In genomic region chr9:72665517-72665916, GRCm38 (mm10) we compare ENCODE assay signal across 8 mouse cellular contexts. TPM values are rescaled to one million over a fixed set of nuclear protein-coding genes. Genes with fewer than 3 reads are reported as not detected.
A peak's percentile ranks its signal among the peaks of the same experiment; 100 is the strongest.
DNase-seq lines count a peak whose midpoint lies in the region; ATAC-seq and TF ChIP-seq lines count a peak whose summit lies in the region.

No protein-coding gene starts in this region.

- H3K27ac ChIP-seq in layer of hippocampus, adult 2 months: peak overlapping the region; percentile 55; the same call in 1 of the 2 replicates
- H3K27ac ChIP-seq in forebrain, embryonic 10.5 days: peak overlapping the region; percentile 99; the same call in 1 of the 2 replicates
- H3K27ac ChIP-seq in limb, embryonic 14.5 days (replicated peaks; ENCODE audit: low read depth, low read length): no peak overlapping the region

- peaks cover 67% of the 10 kb centered on the region for H3K36me3 ChIP-seq in forebrain, embryonic 10.5 days (replicated peaks)
- peaks cover 57% of the 10 kb centered on the region for H3K36me3 ChIP-seq in limb, embryonic 14.5 days (ENCODE audit: control insufficient read depth, insufficient read depth, low read length)

- no peaks in the 10 kb centered on the region for H3K9me3 ChIP-seq in forebrain, embryonic 10.5 days
- H3K9me3 ChIP-seq in limb, embryonic 14.5 days (ENCODE audit: control insufficient read depth, low read length): no peaks in the 10 kb centered on the region

- no peak for DNase-seq in layer of hippocampus, adult 2 months (ENCODE audit: low spot score in 2 of 2)
- no peak for DNase-seq in layer of hippocampus, postnatal 25 days (ENCODE audit: extremely low spot score in 1 of 2, low spot score in 1 of 2)
- DNase-seq in forebrain, embryonic 10.5 days (ENCODE audit: extremely low spot score, low spot score): no peak
- no peak for DNase-seq in limb, embryonic 14.5 days (ENCODE audit: low spot score)
- peak; percentile 31 for DNase-seq in retina, postnatal 1 day
- DNase-seq in adipocyte (ENCODE audit: low spot score): no peak
- no peak for DNase-seq in left cerebral cortex, postnatal 36 days (ENCODE audit: low spot score in 2 of 2)
- no peak for DNase-seq in layer of hippocampus, postnatal 14 days (ENCODE audit: low spot score in 2 of 2)

- H3K4me2 ChIP-seq in limb, embryonic 14.5 days (replicated peaks; ENCODE audit: low read depth, low read length, severe bottlenecking): peak overlapping the region; percentile 81

- no peak for TF ChIP-seq POLR2A in limb, embryonic 14.5 days (IDR thresholded peaks at IDR 0.05; ENCODE audit: borderline replicate concordance, extremely low read depth, insufficient read depth, insufficient read length)

- no peak for TF ChIP-seq CTCF in layer of hippocampus, adult 2 months (conservative IDR thresholded peaks at IDR 0.05)

- no peaks in the 10 kb centered on the region for H3K27me3 ChIP-seq in forebrain, embryonic 10.5 days (ENCODE audit: poor library complexity, severe bottlenecking)
- H3K27me3 ChIP-seq in limb, embryonic 14.5 days (ENCODE audit: control insufficient read depth, insufficient read depth, low read length): no peaks in the 10 kb centered on the region

- intact Hi-C loops in left cerebral cortex, postnatal 36 days (cut with DNase I): no loop called here

- peaks cover 50% of the 10 kb centered on the region for H3K4me1 ChIP-seq in forebrain, embryonic 10.5 days
- H3K4me1 ChIP-seq in limb, embryonic 14.5 days (ENCODE audit: control insufficient read depth, insufficient read depth, low read length): peaks cover 32% of the 10 kb centered on the region

- H3K9ac ChIP-seq in limb, embryonic 14.5 days (ENCODE audit: low read depth, low read length, severe bottlenecking): peak overlapping the region; percentile 100; the same call in 1 of the 2 replicates

- no peak overlapping the region for H3K4me3 ChIP-seq in layer of hippocampus, adult 2 months
- peak overlapping the region; percentile 76 for H3K4me3 ChIP-seq in forebrain, embryonic 10.5 days
- H3K4me3 ChIP-seq in limb, embryonic 14.5 days (replicated peaks; ENCODE audit: low read length): peak overlapping the region; percentile 96

- WGBS in forebrain, embryonic 10.5 days: 67% methylated on average over 7 of the region's 7 CpGs
- WGBS in limb, embryonic 14.5 days: 50% methylated on average over 7 of the region's 7 CpGs

- ATAC-seq in limb, embryonic 14.5 days (ENCODE audit: low FRiP score, low read depth): no peak

RNA-seq across cellular contexts. Expression of gene Nedd4, which starts 3.4 kb away (rescaled TPM):
- total RNA-seq in layer of hippocampus, adult 2 months (2021): 100 to 1,000 TPM; 298 to 301 TPM
- 100 to 1,000 TPM; 297 to 304 TPM for total RNA-seq in layer of hippocampus, postnatal 25 days (2021)
- 634 and 643 TPM in 2 replicates for polyA plus RNA-seq in forebrain, embryonic 10.5 days (2016; fragmentation: Nextera tagmentation; extraction: Ambion mirVana)
- polyA plus RNA-seq in limb, embryonic 14.5 days (2012; rRNA removed): 783 and 859 TPM in 2 replicates
- polyA plus RNA-seq in limb, embryonic 14.5 days (2014; fragmentation: Nextera tagmentation; extraction: Ambion mirVana): 684 and 772 TPM in 2 replicates
- total RNA-seq in left cerebral cortex, postnatal 36 days (2021): 100 to 1,000 TPM; 259 to 289 TPM
- total RNA-seq in layer of hippocampus, postnatal 14 days (2021): 100 to 1,000 TPM; 288 to 318 TPM
